Mouse (Mus musculus): ENCODE measurements around the gene Satl1. TPM values are rescaled to one million over a fixed set of nuclear protein-coding genes. Genes with fewer than 3 reads are reported as not detected.
"Not testable (repeated sequence)": the region's sequence is repeated elsewhere in the genome, so short reads cannot be mapped to it uniquely, and the experiment has no call there.

Gene Satl1
- not detected in 2 replicates for polyA plus RNA-seq (2012; rRNA removed)
- not detected in 2 replicates for polyA plus RNA-seq (2014; fragmentation: Nextera tagmentation; extraction: Ambion mirVana)

GRCm38 (mm10) chrX:112406679-112407078 is at the start of gene Satl1:
Gene Satl1 (minus strand): TSS chrX:112406779.
- ATAC-seq (ENCODE audit: insufficient read depth) (no peak), DNase-seq (ENCODE audit: low read depth in 3 of 3, low spot score in 3 of 3) (no peak)
- no peak within 1 kb of the TSS for H3K27ac ChIP-seq
- no peaks in the 10 kb centered on the region for H3K4me1 ChIP-seq (replicated peaks; ENCODE audit: control insufficient read depth in 2 of 2, insufficient read depth in 2 of 2, low read length in 1 of 2)
- no peak within 1 kb of the TSS for H3K9ac ChIP-seq (replicated peaks)
- H3K27me3 ChIP-seq (ENCODE audit: control insufficient read depth, insufficient read depth, low read length), result no peaks in the 10 kb centered on the region
- TF ChIP-seq EP300 (IDR thresholded peaks at IDR 0.05; ENCODE audit: low read depth) (no peak), CTCF (IDR thresholded peaks at IDR 0.05; ENCODE audit: low read depth) (no peak)
- 74% methylated on average over 3 of the region's 3 CpGs for WGBS (ENCODE audit: insufficient replicate concordance)
- no peaks in the 10 kb centered on the region for H3K36me3 ChIP-seq (replicated peaks; ENCODE audit: control insufficient read depth, insufficient read depth, low read depth)
- no peak within 1 kb of the TSS for H3K4me2 ChIP-seq (ENCODE audit: low read depth)
- no peak within 1 kb of the TSS for H3K4me3 ChIP-seq (ENCODE audit: insufficient read depth in 1 of 2, low read depth in 2 of 2, low read length in 2 of 2)
- H3K9me3 ChIP-seq (ENCODE audit: control insufficient read depth, low read length), result no peaks in the 10 kb centered on the region

GRCm38 (mm10) chrX:112438064-112438463 is 31.5 kb upstream of the Satl1 start:
- H3K4me1 ChIP-seq (replicated peaks; ENCODE audit: control insufficient read depth in 2 of 2, insufficient read depth in 2 of 2, low read length in 1 of 2), result no peaks in the 10 kb centered on the region
- no peak for TF ChIP-seq EP300 (IDR thresholded peaks at IDR 0.05; ENCODE audit: low read depth)
- TF ChIP-seq CTCF (IDR thresholded peaks at IDR 0.05; ENCODE audit: low read depth), result no peak
- no peak for ATAC-seq (ENCODE audit: insufficient read depth)
- H3K27ac ChIP-seq, result no peak overlapping the region
- no peaks in the 10 kb centered on the region for H3K27me3 ChIP-seq (ENCODE audit: control insufficient read depth, insufficient read depth, low read length)
- DNase-seq (ENCODE audit: low read depth in 3 of 3, low spot score in 3 of 3), result no peak
- 63% methylated on average over 2 of the region's 2 CpGs for WGBS (ENCODE audit: insufficient replicate concordance)
- H3K9me3 ChIP-seq (ENCODE audit: control insufficient read depth, low read length), result no peaks in the 10 kb centered on the region
- no peak overlapping the region for H3K9ac ChIP-seq (replicated peaks)
- no peak overlapping the region for H3K4me2 ChIP-seq (ENCODE audit: low read depth)
- no peak overlapping the region for H3K4me3 ChIP-seq (ENCODE audit: insufficient read depth in 1 of 2, low read depth in 2 of 2, low read length in 2 of 2)
- H3K36me3 ChIP-seq (replicated peaks; ENCODE audit: control insufficient read depth, insufficient read depth, low read depth), result no peaks in the 10 kb centered on the region

- whole genome bisulfite sequencing (ENCODE audit: insufficient replicate concordance), result 61% methylated on average over 1 of the region's 1 CpGs
- ATAC-seq (ENCODE audit: insufficient read depth) (no peak), DNase-seq (ENCODE audit: low read depth in 3 of 3, low spot score in 3 of 3) (no peak)
- TF ChIP-seq EP300 (IDR thresholded peaks at IDR 0.05; ENCODE audit: low read depth) (no peak), CTCF (IDR thresholded peaks at IDR 0.05; ENCODE audit: low read depth) (no peak)
- Histone ChIP-seq H3K9ac (replicated peaks) (no peak overlapping the region), H3K4me2 (ENCODE audit: low read depth) (no peak overlapping the region), H3K27me3 (ENCODE audit: control insufficient read depth, insufficient read depth, low read length) (no peaks in the 10 kb centered on the region), H3K4me3 (ENCODE audit: insufficient read depth in 1 of 2, low read depth in 2 of 2, low read length in 2 of 2) (no peak overlapping the region), H3K9me3 (ENCODE audit: control insufficient read depth, low read length) (no peaks in the 10 kb centered on the region), H3K36me3 (replicated peaks; ENCODE audit: control insufficient read depth, insufficient read depth, low read depth) (no peaks in the 10 kb centered on the region), H3K27ac (no peak overlapping the region), H3K4me1 (replicated peaks; ENCODE audit: control insufficient read depth in 2 of 2, insufficient read depth in 2 of 2, low read length in 1 of 2) (no peaks in the 10 kb centered on the region)
Measured at GRCm38 (mm10) chrX:112437580-112437979, 31.0 kb upstream of the Satl1 start.

- TF ChIP-seq CTCF (IDR thresholded peaks at IDR 0.05; ENCODE audit: low read depth), result peak; percentile 20; the same call in 1 of the 2 replicates
- 33% methylated on average over 2 of the region's 2 CpGs for WGBS (ENCODE audit: insufficient replicate concordance)
- not testable (repeated sequence) for H3K27ac ChIP-seq; H3K9me3 ChIP-seq (ENCODE audit: control insufficient read depth, low read length); ATAC-seq (ENCODE audit: insufficient read depth); H3K4me1 ChIP-seq (replicated peaks; ENCODE audit: control insufficient read depth in 2 of 2, insufficient read depth in 2 of 2, low read length in 1 of 2); H3K4me2 ChIP-seq (ENCODE audit: low read depth); H3K4me3 ChIP-seq (ENCODE audit: insufficient read depth in 1 of 2, low read depth in 2 of 2, low read length in 2 of 2); H3K36me3 ChIP-seq (replicated peaks; ENCODE audit: control insufficient read depth, insufficient read depth, low read depth); H3K27me3 ChIP-seq (ENCODE audit: control insufficient read depth, insufficient read depth, low read length); H3K9ac ChIP-seq (replicated peaks)
- peak in 2 of 3 experiments; percentile 0 for DNase-seq (ENCODE audit: low read depth in 3 of 3, low spot score in 3 of 3)
Measured at GRCm38 (mm10) chrX:112422998-112423397, 16.4 kb upstream of the Satl1 start.

GRCm38 (mm10) chrX:112412309-112412708 is 5.7 kb upstream of the Satl1 start:
- H3K4me2 ChIP-seq (ENCODE audit: low read depth), result no peak overlapping the region
- H3K9me3 ChIP-seq (ENCODE audit: control insufficient read depth, low read length), result no peaks in the 10 kb centered on the region
- no peaks in the 10 kb centered on the region for H3K36me3 ChIP-seq (replicated peaks; ENCODE audit: control insufficient read depth, insufficient read depth, low read depth)
- no peaks in the 10 kb centered on the region for H3K27me3 ChIP-seq (ENCODE audit: control insufficient read depth, insufficient read depth, low read length)
- H3K9ac ChIP-seq (replicated peaks), result no peak overlapping the region
- no peaks in the 10 kb centered on the region for H3K4me1 ChIP-seq (replicated peaks; ENCODE audit: control insufficient read depth in 2 of 2, insufficient read depth in 2 of 2, low read length in 1 of 2)
- ATAC-seq (ENCODE audit: insufficient read depth), result no peak
- H3K4me3 ChIP-seq (ENCODE audit: insufficient read depth in 1 of 2, low read depth in 2 of 2, low read length in 2 of 2), result no peak overlapping the region
- TF ChIP-seq CTCF (IDR thresholded peaks at IDR 0.05; ENCODE audit: low read depth) (no peak), EP300 (IDR thresholded peaks at IDR 0.05; ENCODE audit: low read depth) (no peak)
- WGBS (ENCODE audit: insufficient replicate concordance), result 34% methylated on average over 2 of the region's 2 CpGs
- no peak overlapping the region for H3K27ac ChIP-seq
- no peak for DNase-seq (ENCODE audit: low read depth in 3 of 3, low spot score in 3 of 3)

GRCm38 (mm10) chrX:112370577-112371410 is 35.8 kb downstream of the Satl1 start:
- H3K9me3 ChIP-seq (ENCODE audit: control insufficient read depth, low read length); H3K27ac ChIP-seq; H3K4me2 ChIP-seq (ENCODE audit: low read depth); H3K4me3 ChIP-seq (ENCODE audit: insufficient read depth in 1 of 2, low read depth in 2 of 2, low read length in 2 of 2); H3K36me3 ChIP-seq (replicated peaks; ENCODE audit: control insufficient read depth, insufficient read depth, low read depth); H3K9ac ChIP-seq (replicated peaks); H3K4me1 ChIP-seq (replicated peaks; ENCODE audit: control insufficient read depth in 2 of 2, insufficient read depth in 2 of 2, low read length in 1 of 2); H3K27me3 ChIP-seq (ENCODE audit: control insufficient read depth, insufficient read depth, low read length): not testable (repeated sequence)
- peak; percentile 96 for ATAC-seq (ENCODE audit: insufficient read depth)
- peak in 2 of 3 experiments; percentile 1 to 19 for DNase-seq (ENCODE audit: low read depth in 3 of 3, low spot score in 3 of 3)
- WGBS (ENCODE audit: insufficient replicate concordance), result 65% methylated on average over 5 of the region's 5 CpGs
